Mouse (Mus musculus): ENCODE results near the gene Atxn7l2. TPM values are rescaled to one million over a fixed set of nuclear protein-coding genes. Genes with fewer than 3 reads are reported as not detected.

Gene Atxn7l2
- polyA plus RNA-seq, 1 experiment from 2014 or later = 24.0 TPM

- no peak overlapping the region for H3K4me2 ChIP-seq
- H3K27ac ChIP-seq = no peak overlapping the region
- no peak for ATAC-seq (ENCODE audit: low FRiP score)
- no peaks in the 10 kb centered on the region for H3K27me3 ChIP-seq
- WGBS = 78% methylated on average over 11 of the region's 11 CpGs
- H3K9me3 ChIP-seq = no peaks in the 10 kb centered on the region
- H3K36me3 ChIP-seq (replicated peaks) = peaks cover 70% of the 10 kb centered on the region
- peaks cover 31% of the 10 kb centered on the region for H3K4me1 ChIP-seq
- no peak overlapping the region for H3K4me3 ChIP-seq (replicated peaks)
- no peak overlapping the region for H3K9ac ChIP-seq
These were observed 7.0 kb downstream of the Atxn7l2 start for GRCm38 (mm10) chr3:108203621-108204325.

DNA sequence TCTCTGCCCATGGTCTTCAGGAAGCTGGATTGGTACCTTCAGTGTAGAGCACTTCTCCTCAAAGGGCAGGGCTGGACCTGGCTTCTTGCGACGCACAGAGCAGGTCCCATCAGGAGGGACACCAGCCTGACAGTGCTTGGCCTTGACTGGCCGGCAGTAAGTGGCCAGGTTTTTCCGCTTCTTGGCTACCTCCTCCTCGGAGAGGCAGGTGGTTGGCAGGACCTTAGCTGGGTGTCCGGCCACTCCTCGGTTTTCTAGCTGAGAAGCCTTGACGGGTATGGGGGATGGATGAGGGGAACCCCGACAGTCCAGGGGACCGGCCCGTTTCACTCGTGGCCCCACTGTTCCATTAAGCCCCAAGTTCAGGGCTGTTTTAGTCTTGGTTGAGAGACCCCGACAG is 7.5 kb downstream of the Atxn7l2 start:
- Histone ChIP-seq H3K4me2 (no peak overlapping the region), H3K36me3 (replicated peaks) (peaks cover 72% of the 10 kb centered on the region), H3K9me3 (no peaks in the 10 kb centered on the region), H3K4me1 (peaks cover 25% of the 10 kb centered on the region), H3K9ac (no peak overlapping the region), H3K27me3 (no peaks in the 10 kb centered on the region), H3K27ac (no peak overlapping the region), H3K4me3 (replicated peaks) (no peak overlapping the region)
- WGBS = 94% methylated on average over 13 of the region's 13 CpGs
- no peak for ATAC-seq (ENCODE audit: low FRiP score)

GRCm38 (mm10) chr3:108202506-108202905 is 8.2 kb downstream of the Atxn7l2 start:
- Histone ChIP-seq H3K27me3 (no peaks in the 10 kb centered on the region), H3K4me3 (replicated peaks) (no peak overlapping the region), H3K9me3 (no peaks in the 10 kb centered on the region), H3K9ac (no peak overlapping the region), H3K36me3 (replicated peaks) (peaks cover 66% of the 10 kb centered on the region), H3K4me1 (peaks cover 26% of the 10 kb centered on the region), H3K4me2 (no peak overlapping the region), H3K27ac (no peak overlapping the region)
- no peak for ATAC-seq (ENCODE audit: low FRiP score)

DNA sequence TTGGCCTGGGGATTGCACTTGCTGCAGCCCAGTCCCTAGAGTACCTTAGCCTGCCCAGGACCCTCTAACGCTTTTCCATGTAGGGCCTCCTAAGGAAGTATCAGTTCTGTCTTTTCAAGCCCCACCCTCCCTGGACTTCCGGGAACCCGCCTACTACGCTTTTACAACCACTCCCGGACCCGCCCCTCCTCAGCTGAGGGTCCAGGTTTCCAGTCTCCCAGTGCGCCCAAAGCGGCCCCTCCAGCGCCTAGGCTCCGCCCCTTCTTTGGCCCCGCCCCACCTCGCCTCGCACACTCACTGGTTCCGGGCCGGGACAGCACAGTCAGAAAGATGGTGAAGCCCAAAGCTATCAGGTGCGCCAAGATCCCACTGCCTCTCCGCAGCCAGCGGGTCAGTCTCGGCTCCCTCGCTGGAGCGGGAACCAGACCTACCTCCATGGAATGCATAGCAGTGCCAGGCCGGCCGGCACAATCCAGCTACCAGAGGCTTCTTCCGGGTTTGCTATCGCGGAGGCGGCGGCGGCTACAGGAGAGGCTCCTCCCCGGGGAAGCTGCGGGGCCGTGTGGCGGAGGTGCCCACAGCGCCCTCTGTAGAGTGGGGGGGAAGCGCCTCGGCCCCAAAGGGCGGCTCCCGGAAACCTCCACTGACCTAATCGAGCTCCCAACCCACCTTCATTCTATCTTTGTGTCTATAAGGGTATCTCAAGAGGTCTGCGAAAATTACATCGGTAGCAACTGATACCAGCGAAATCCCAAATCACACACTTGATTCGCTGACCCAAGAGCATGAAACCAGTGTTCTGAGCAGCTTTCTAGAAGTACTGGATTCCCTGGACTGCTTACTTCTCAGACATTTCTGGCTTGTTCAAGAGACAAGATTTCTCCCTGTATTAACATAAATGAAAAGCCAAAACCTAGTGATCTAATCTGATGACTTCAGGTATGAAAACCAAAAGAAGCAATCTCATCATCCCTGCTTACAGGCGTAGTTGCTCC is 10.1 kb downstream of the Atxn7l2 start, which contains the start of gene Cyb561d1:
Gene Cyb561d1 (minus strand): TSS at position 884 of the 995 bp plus-strand sequence.
- Histone ChIP-seq H3K4me2 (peak within 1 kb of the TSS; percentile 61), H3K4me3 (replicated peaks) (peak within 1 kb of the TSS; percentile 61), H3K36me3 (replicated peaks) (peaks cover 47% of the 10 kb centered on the region), H3K27ac (peak within 1 kb of the TSS; percentile 84), H3K4me1 (peaks cover 40% of the 10 kb centered on the region), H3K9me3 (no peaks in the 10 kb centered on the region), H3K9ac (peak within 1 kb of the TSS; percentile 63), H3K27me3 (no peaks in the 10 kb centered on the region)
- WGBS = 3% methylated on average over 44 of the region's 44 CpGs
- ATAC-seq (ENCODE audit: low FRiP score) = peak; percentile 93

- Histone ChIP-seq H3K9me3 (no peaks in the 10 kb centered on the region), H3K4me3 (replicated peaks) (no peak overlapping the region), H3K9ac (no peak overlapping the region), H3K27ac (no peak overlapping the region), H3K4me2 (no peak overlapping the region), H3K27me3 (no peaks in the 10 kb centered on the region), H3K36me3 (replicated peaks) (peaks cover 36% of the 10 kb centered on the region), H3K4me1 (peaks cover 45% of the 10 kb centered on the region)
- WGBS = 94% methylated on average over 6 of the region's 6 CpGs
- ATAC-seq (ENCODE audit: low FRiP score) = no peak
These were observed 11.5 kb downstream of the Atxn7l2 start for GRCm38 (mm10) chr3:108199231-108199630.

GRCm38 (mm10) chr3:108197066-108197497 is 13.7 kb downstream of the Atxn7l2 start:
- no peak overlapping the region for H3K4me3 ChIP-seq (replicated peaks)
- 21% methylated on average over 14 of the region's 14 CpGs for WGBS
- no peaks in the 10 kb centered on the region for H3K9me3 ChIP-seq
- peak overlapping the region; percentile 79 for H3K27ac ChIP-seq
- H3K4me1 ChIP-seq = peaks cover 45% of the 10 kb centered on the region
- H3K27me3 ChIP-seq = no peaks in the 10 kb centered on the region
- peaks cover 19% of the 10 kb centered on the region for H3K36me3 ChIP-seq (replicated peaks)
- ATAC-seq (ENCODE audit: low FRiP score) = peak; percentile 36; the same call in 1 of the 2 replicates
- H3K9ac ChIP-seq = no peak overlapping the region
- peak overlapping the region; percentile 24 for H3K4me2 ChIP-seq

DNA sequence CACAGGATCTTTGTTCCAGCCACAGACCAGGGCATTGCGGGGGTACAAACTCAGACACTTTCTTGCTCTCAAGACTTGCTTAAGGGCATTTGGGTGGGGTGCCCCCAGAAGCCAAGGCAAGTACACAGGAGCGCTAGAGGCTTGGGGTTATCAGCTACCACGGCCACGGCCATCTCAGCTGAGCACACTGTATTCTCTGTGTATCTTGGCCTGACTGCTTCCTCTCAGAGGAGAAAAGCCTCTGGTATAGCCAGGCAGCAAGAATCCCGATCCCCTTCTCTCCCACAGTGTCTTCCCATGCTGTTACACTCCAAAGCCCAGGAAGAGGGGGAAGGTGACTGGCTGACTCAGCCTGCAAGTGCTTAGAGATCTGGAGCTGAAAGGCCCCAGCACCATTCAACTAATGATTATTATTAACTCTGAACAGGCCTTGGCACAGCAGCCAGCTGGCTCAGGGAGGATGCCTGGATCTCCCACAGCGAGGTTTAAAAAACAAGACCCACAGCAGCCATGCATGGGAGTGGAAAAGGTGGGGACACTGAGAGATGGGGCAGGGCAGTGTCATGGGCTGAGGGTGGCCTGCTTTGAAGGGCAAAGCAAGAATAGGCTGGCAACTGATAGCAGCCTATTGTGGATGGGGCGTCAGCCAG is 14.7 kb downstream of the Atxn7l2 start:
- no peaks in the 10 kb centered on the region for H3K27me3 ChIP-seq
- H3K27ac ChIP-seq = peak overlapping the region; percentile 79
- H3K4me1 ChIP-seq = peaks cover 37% of the 10 kb centered on the region
- 0 out of 2 replicates have a peak overlapping the region, but pooled peaks have one; percentile 24 for H3K4me2 ChIP-seq
- H3K36me3 ChIP-seq (replicated peaks) = peaks cover 15% of the 10 kb centered on the region
- ATAC-seq (ENCODE audit: low FRiP score) = no peak
- WGBS = 72% methylated on average over 7 of the region's 7 CpGs
- H3K4me3 ChIP-seq (replicated peaks) = no peak overlapping the region
- no peaks in the 10 kb centered on the region for H3K9me3 ChIP-seq
- peak overlapping the region; percentile 8; the same call in 1 of the 2 replicates for H3K9ac ChIP-seq

DNA sequence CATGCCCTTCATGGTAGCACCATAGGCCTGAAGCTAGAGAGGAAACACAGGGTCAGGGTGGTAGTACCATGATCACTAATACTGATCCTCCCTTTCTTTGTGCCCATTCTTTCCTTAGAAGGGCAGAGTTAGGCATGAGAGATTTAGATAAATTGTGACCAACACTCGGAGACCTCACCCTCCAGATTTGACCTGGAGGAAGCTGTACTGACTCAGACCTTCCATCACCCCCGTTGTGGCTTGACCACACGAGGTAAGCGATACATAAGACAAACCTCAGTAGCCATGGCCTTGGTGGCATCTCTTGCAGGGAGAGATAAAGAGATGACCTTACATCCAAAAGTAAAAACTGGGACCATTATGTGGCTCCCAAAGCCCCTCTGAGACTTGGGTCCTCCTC is 15.4 kb downstream of the Atxn7l2 start:
- ATAC-seq (ENCODE audit: low FRiP score) = no peak
- H3K9ac ChIP-seq = no peak overlapping the region
- WGBS = 90% methylated on average over 4 of the region's 4 CpGs

DNA sequence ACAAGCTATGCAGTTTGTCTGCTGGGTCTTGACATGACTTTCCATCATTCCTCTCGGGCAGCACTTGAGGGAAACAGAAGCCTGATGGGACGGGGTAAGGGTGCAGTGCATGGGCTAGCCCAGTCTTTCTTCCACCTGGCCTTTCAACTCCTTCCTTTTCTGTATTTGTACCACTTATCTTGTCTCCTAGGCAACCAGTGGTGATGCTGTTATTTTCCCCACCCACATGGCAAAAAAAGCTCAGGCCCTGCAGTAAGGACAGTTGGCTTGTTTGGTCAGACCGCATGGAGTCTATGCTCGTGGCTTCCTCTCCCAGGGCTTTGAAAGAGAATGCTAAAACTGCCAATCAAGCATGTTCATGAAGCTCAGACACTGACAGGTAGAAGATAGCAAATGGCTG is 17.0 kb downstream of the Atxn7l2 start:
- no peak for ATAC-seq (ENCODE audit: low FRiP score)
- Histone ChIP-seq H3K9ac (no peak overlapping the region), H3K27me3 (no peaks in the 10 kb centered on the region), H3K4me2 (no peak overlapping the region), H3K4me3 (replicated peaks) (no peak overlapping the region), H3K9me3 (no peaks in the 10 kb centered on the region), H3K27ac (no peak overlapping the region), H3K4me1 (peaks cover 26% of the 10 kb centered on the region), H3K36me3 (replicated peaks) (peaks cover 9% of the 10 kb centered on the region)
- WGBS = 85% methylated on average over 4 of the region's 4 CpGs

More for the DNA sequence above, 15.4 kb downstream of the Atxn7l2 start:
- peaks cover 15% of the 10 kb centered on the region for H3K36me3 ChIP-seq (replicated peaks)
- H3K9me3 ChIP-seq = no peaks in the 10 kb centered on the region
- no peak overlapping the region for H3K4me2 ChIP-seq
- no peak overlapping the region for H3K4me3 ChIP-seq (replicated peaks)
- H3K27me3 ChIP-seq = no peaks in the 10 kb centered on the region
- peaks cover 35% of the 10 kb centered on the region for H3K4me1 ChIP-seq
- H3K27ac ChIP-seq = peak overlapping the region; percentile 79; the same call in 1 of the 2 replicates

DNA sequence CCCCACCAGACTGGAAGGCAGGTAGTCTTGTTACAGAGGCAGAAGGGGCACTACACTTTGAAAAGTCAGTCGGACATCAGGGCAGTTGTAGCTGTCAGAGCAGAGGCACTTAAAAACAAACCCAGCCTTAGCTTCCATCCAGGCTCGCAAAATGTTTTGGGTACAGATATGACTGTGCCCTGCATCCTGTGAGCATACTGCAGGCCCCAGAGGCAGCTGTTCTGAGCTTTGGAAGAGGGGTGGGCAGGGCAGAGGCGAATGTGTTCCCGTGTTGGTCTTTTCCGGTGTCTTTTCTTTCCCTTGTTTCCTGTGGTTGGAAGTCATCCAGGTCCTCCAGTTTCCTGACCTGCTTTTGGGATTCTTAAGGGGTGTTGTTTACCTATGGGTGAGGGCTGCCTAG is 20.8 kb downstream of the Atxn7l2 start:
- 85% methylated on average over 5 of the region's 5 CpGs for WGBS
- H3K36me3 ChIP-seq (replicated peaks) = peaks cover 12% of the 10 kb centered on the region
- H3K4me2 ChIP-seq = no peak overlapping the region
- no peak overlapping the region for H3K4me3 ChIP-seq (replicated peaks)
- H3K9me3 ChIP-seq = no peaks in the 10 kb centered on the region
- no peak for ATAC-seq (ENCODE audit: low FRiP score)
- H3K27me3 ChIP-seq = peaks cover 6% of the 10 kb centered on the region
- no peak overlapping the region for H3K27ac ChIP-seq
- H3K4me1 ChIP-seq = peaks cover 20% of the 10 kb centered on the region
- H3K9ac ChIP-seq = no peak overlapping the region

DNA sequence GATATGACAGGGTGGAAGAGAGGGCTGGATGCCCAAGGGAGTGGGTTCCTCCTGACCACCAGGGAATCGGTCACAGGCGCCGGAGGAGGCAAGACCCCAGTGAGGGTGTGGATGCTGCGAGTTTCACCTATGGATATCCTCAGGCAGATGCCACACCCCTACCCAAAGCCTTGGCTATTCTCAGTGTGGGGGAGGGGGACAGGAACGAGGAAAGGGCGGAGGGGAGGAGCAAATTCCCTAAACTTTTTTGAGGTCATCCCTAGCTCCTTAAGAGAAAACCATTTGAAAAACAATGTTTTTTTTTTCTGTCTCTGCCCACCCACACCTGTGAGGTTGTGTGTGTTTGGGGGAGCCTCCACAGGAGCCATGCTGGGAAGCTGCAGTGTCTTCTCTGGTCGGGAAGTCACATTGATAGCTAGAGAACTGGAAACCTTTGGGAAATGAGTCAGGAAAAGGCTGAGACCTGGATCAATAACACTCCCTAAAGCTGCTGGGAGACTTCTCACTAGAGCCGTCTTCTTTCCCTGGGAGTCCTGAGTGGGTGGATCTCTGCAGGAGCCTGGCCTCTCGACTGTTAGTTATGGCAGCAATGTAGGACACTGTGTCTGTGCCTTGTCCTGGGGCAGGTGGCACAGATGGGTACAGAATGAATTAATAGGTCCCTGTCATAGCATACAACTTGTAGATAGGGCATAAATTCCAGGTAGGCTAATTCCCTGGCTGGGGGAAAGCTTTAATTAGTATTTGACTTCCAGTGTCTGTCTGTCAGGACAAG is 21.8 kb downstream of the Atxn7l2 start:
- Histone ChIP-seq H3K4me1 (peaks cover 20% of the 10 kb centered on the region), H3K36me3 (replicated peaks) (peaks cover 10% of the 10 kb centered on the region), H3K9me3 (no peaks in the 10 kb centered on the region), H3K4me3 (replicated peaks) (no peak overlapping the region), H3K4me2 (no peak overlapping the region), H3K9ac (no peak overlapping the region), H3K27ac (no peak overlapping the region), H3K27me3 (peaks cover 12% of the 10 kb centered on the region)
- WGBS = 80% methylated on average over 9 of the region's 9 CpGs
- ATAC-seq (ENCODE audit: low FRiP score) = no peak
